Mouse (Mus musculus): ENCODE data around the gene Tctn3. TPM values are rescaled to one million over a fixed set of nuclear protein-coding genes. Genes with fewer than 3 reads are reported as not detected.

Tctn3 gene
- total RNA-seq, 1 experiment from 2014 or later = 5.8 TPM

DNA sequence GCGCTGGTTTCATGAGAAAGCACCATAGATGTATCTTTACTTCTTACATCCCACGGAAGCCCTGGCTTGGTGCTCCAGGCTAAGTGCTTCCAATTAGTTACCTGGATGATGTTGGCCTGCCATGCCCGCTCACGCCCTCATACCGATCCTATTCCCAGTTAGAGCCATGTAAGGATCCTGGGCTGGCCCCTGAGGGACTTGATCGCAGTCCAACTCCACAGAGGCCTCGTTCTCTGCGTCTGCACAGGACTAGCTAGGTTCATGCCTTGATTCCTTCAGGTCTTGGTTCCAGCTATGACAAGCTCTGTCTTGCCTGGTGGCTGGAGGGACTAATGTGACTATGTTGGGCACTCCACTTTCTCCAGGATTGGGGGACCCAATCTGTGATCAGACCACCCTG, 56.9 kb downstream of the Tctn3 start:
- no peak for DNase-seq

GRCm38 (mm10) chr19:40554343-40554742, 57.7 kb downstream of the Tctn3 start:
- DNase-seq = no peak

- DNase-seq = no peak
Observed at GRCm38 (mm10) chr19:40553849-40554248, 58.2 kb downstream of the Tctn3 start.

- DNase-seq = no peak
Observed at GRCm38 (mm10) chr19:40553014-40553789, 58.8 kb downstream of the Tctn3 start.

DNA sequence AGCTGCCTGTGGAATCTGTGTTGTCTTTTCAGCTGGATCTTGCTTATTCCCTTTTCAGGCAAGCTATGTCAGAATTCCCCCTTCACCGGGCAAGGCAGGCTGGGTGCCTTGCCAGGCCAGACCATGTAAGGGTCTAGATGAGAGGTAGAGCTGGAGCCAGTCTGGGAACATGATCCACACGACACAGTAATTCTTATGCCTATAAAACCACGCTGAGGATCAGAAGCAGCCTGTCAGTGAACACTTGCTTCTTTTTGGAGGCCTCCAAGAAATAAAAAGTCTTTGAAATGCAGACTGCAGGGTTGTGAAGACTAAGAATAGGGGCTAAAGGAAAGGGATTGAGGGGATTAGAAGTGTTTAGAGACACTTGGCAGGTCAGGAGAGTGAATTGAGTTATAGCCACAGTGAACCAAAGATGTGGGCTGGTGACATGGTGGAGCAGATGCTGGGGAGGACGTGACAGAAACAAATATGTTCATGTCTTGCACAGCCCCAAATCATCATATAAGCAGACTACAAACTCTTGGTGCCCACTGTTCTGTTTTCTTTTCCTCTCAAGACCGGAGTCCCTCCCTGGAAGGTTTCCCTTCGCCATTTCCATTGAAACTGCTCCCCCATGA, 62.4 kb downstream of the Tctn3 start:
- no peak for DNase-seq

GRCm38 (mm10) chr19:40548796-40549515, 63.1 kb downstream of the Tctn3 start:
- no peak for DNase-seq

DNA sequence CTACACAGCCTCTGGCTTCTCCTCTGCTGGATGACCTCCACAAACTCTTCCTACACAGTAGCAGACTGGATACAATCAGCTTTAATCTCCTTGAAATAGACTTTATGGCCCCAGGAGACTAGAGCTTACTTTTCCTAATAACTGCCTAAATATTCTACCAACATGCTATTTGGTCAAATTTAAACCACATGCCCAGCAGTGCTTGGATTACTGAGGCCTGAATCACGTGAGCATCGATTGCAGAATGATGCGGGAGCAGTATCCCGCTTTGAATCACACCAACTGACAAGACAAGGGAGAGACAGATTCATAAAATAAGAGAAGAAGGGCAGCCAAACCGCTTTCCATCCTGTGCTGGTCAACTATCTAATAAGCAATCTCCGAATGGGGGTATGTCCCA, 63.6 kb downstream of the Tctn3 start:
- no peak for DNase-seq

Other genes with a start within 250 kb of the Tctn3 start
- 157 and 159 TPM in 2 replicates for gene Sorbs1, start 98.5 kb downstream of the Tctn3 start, total RNA-seq (2021)
- 17.7 and 21.4 TPM in 2 replicates for gene Aldh18a1, start 23.8 kb downstream of the Tctn3 start, total RNA-seq (2021)
- gene Entpd1, start 133 bp upstream of the Tctn3 start, total RNA-seq (2021) = 19.5 and 35.1 TPM in 2 replicates
- gene Cc2d2b, start 136.5 kb upstream of the Tctn3 start, total RNA-seq (2021) = 0.30 TPM in 1 of 2 replicates, not detected in the other
- gene Ccnj, start 219.0 kb upstream of the Tctn3 start, total RNA-seq (2021) = 5.7 and 7.6 TPM in 2 replicates